Mouse (Mus musculus) kidney, postnatal 36 days (tissue): ENCODE measurements around the gene Trmt6.

Experiments
- DNase-seq, 2 experiments: peaks; one replicate each; pipeline ENCODE4 v3.0.0; 2021 to 2022; ENCODE audit warnings: mixed read lengths in 2 of 2

Gene Trmt6

GRCm38 (mm10) chr2:132815608-132816314 is at the start of gene Trmt6, which contains the start of gene Mcm8:
Gene Trmt6, minus strand, starts transcription at chr2:132816055.
Gene Mcm8, plus strand, starts transcription at chr2:132816141.
- peak; percentile 96 to 97 for DNase-seq

- DNase-seq: no peak
These were observed 47.5 kb upstream of the Trmt6 start for GRCm38 (mm10) chr2:132863325-132863724.

GRCm38 (mm10) chr2:132861456-132861855 is 45.6 kb upstream of the Trmt6 start:
- DNase-seq: no peak

GRCm38 (mm10) chr2:132860435-132860834 is 44.6 kb upstream of the Trmt6 start:
- no peak for DNase-seq

GRCm38 (mm10) chr2:132856333-132856732 is 40.5 kb upstream of the Trmt6 start:
- no peak for DNase-seq

GRCm38 (mm10) chr2:132853051-132853450 is 37.2 kb upstream of the Trmt6 start:
- DNase-seq: no peak

GRCm38 (mm10) chr2:132849141-132849540 is 33.3 kb upstream of the Trmt6 start:
- no peak for DNase-seq

GRCm38 (mm10) chr2:132848361-132848760 is 32.5 kb upstream of the Trmt6 start:
- DNase-seq: no peak

GRCm38 (mm10) chr2:132847581-132847980 is 31.7 kb upstream of the Trmt6 start:
- peak in 1 of 2 experiments; percentile 31 for DNase-seq

- peak; percentile 93 to 94 for DNase-seq
These were observed 30.8 kb upstream of the Trmt6 start, which contains the start of gene Crls1 for GRCm38 (mm10) chr2:132846407-132847358. Gene Crls1, plus strand, starts transcription at chr2:132846666.

GRCm38 (mm10) chr2:132841071-132841470 is 25.2 kb upstream of the Trmt6 start:
- no peak for DNase-seq

- no peak for DNase-seq
These were observed 12.9 kb downstream of the Trmt6 start for GRCm38 (mm10) chr2:132802976-132803375.

GRCm38 (mm10) chr2:132794204-132794586 is 21.7 kb downstream of the Trmt6 start:
- no peak for DNase-seq

GRCm38 (mm10) chr2:132793441-132794203 is 22.2 kb downstream of the Trmt6 start:
- no peak for DNase-seq

GRCm38 (mm10) chr2:132784039-132784438 is 31.8 kb downstream of the Trmt6 start:
- DNase-seq: no peak

- DNase-seq: peak; percentile 86 to 95
These were observed 34.3 kb downstream of the Trmt6 start for GRCm38 (mm10) chr2:132781439-132782068.

- DNase-seq: no peak
These were observed 34.9 kb downstream of the Trmt6 start, which contains the start of gene Chgb for GRCm38 (mm10) chr2:132780978-132781377. Gene Chgb, plus strand, starts transcription at chr2:132781278.

GRCm38 (mm10) chr2:132770822-132771221 is 45.0 kb downstream of the Trmt6 start:
- DNase-seq: no peak

GRCm38 (mm10) chr2:132757911-132758310 is 57.9 kb downstream of the Trmt6 start:
- DNase-seq: no peak
